Mouse (Mus musculus) retina, postnatal 7 days (tissue): ENCODE measurements around the gene Rad51b.

Source experiments
- DNase-seq: peaks from one replicate; pipeline ENCODE4 v3.0.0-alpha.2; 2012; ENCODE audit warnings: low read depth, low spot score

The Rad51b gene

GRCm38 (mm10) chr12:79729926-79730506 is 432.9 kb downstream of the Rad51b start:
- DNase-seq = no peak

- DNase-seq = no peak
Measured at GRCm38 (mm10) chr12:79731905-79732304, 434.8 kb downstream of the Rad51b start.

GRCm38 (mm10) chr12:79732355-79733115 is 435.5 kb downstream of the Rad51b start:
- no peak for DNase-seq

- DNase-seq = no peak
Measured at GRCm38 (mm10) chr12:79735341-79735785, 438.3 kb downstream of the Rad51b start.

- no peak for DNase-seq
Measured at GRCm38 (mm10) chr12:79735882-79736281, 438.8 kb downstream of the Rad51b start.

GRCm38 (mm10) chr12:79738700-79739099 is 441.6 kb downstream of the Rad51b start:
- DNase-seq = no peak

- DNase-seq = no peak
Measured at GRCm38 (mm10) chr12:79739918-79740639, 443.0 kb downstream of the Rad51b start.

GRCm38 (mm10) chr12:79742211-79742610 is 445.1 kb downstream of the Rad51b start:
- peak; percentile 70 for DNase-seq

GRCm38 (mm10) chr12:79744131-79744530 is 447.0 kb downstream of the Rad51b start:
- DNase-seq = no peak

- DNase-seq = no peak
Measured at GRCm38 (mm10) chr12:79745225-79745624, 448.1 kb downstream of the Rad51b start.

- DNase-seq = no peak
Measured at GRCm38 (mm10) chr12:79745845-79746510, 448.9 kb downstream of the Rad51b start.

GRCm38 (mm10) chr12:79747541-79747940 is 450.5 kb downstream of the Rad51b start:
- no peak for DNase-seq

GRCm38 (mm10) chr12:79748862-79749261 is 451.8 kb downstream of the Rad51b start:
- no peak for DNase-seq

- no peak for DNase-seq
Measured at GRCm38 (mm10) chr12:79750253-79751125, 453.4 kb downstream of the Rad51b start.

GRCm38 (mm10) chr12:79751781-79752180 is 454.7 kb downstream of the Rad51b start:
- DNase-seq = no peak

- DNase-seq = no peak
Measured at GRCm38 (mm10) chr12:79752189-79752588, 455.1 kb downstream of the Rad51b start.

- DNase-seq = no peak
Measured at GRCm38 (mm10) chr12:79755617-79756016, 458.5 kb downstream of the Rad51b start.

- DNase-seq = no peak
Measured at GRCm38 (mm10) chr12:79756352-79756751, 459.3 kb downstream of the Rad51b start.

- no peak for DNase-seq
Measured at GRCm38 (mm10) chr12:79757775-79758174, 460.7 kb downstream of the Rad51b start.

- DNase-seq = no peak
Measured at GRCm38 (mm10) chr12:79759180-79759902, 462.3 kb downstream of the Rad51b start.
